Mouse (Mus musculus) heart, embryonic 16.5 days (tissue): ENCODE measurements around the gene Eif4e3. TPM values are rescaled to one million over a fixed set of nuclear protein-coding genes. Genes with fewer than 3 reads are reported as not detected.

ENCODE experiments used
- ATAC-seq: fragments of 200-750 bp; cut with Nextera tagmentation; replicated peaks from 2 replicates; pipeline ENCODE4 v1.8.0; 2017; ENCODE audit warnings: moderate number of reproducible peaks; ENCODE audit not compliant: insufficient read depth, low FRiP score; ENCODE audit errors: extremely low read depth
- H3K27ac ChIP-seq: fragments of 300-500 bp; sonication (generic); 2 replicates; pipeline ENCODE4 v1.5.1; 2014; ENCODE audit warnings: mild to moderate bottlenecking, low read length, control low read depth, moderate library complexity
- H3K27me3 ChIP-seq: fragments of 300-500 bp; sonication (generic); 2 replicates; pipeline ENCODE4 v1.6.1; 2014; ENCODE audit warnings: low read length, mixed read lengths; ENCODE audit not compliant: control insufficient read depth, insufficient read depth
- H3K36me3 ChIP-seq: fragments of 300-500 bp; sonication (generic); 2 replicates; pipeline ENCODE4 v1.6.1; 2014; ENCODE audit not compliant: control insufficient read depth, insufficient read depth
- H3K4me1 ChIP-seq: fragments of 300-500 bp; sonication (generic); 2 replicates; pipeline ENCODE4 v1.6.1; 2014; ENCODE audit warnings: low read length, mixed read lengths; ENCODE audit not compliant: control insufficient read depth, insufficient read depth
- H3K4me2 ChIP-seq: fragments of 300-500 bp; sonication (generic); 2 replicates; pipeline ENCODE4 v1.6.1; 2014; ENCODE audit warnings: low read depth, mild to moderate bottlenecking, control low read depth, low read length
- H3K4me3 ChIP-seq: fragments of 300-500 bp; sonication (generic); 2 replicates; pipeline ENCODE4 v1.5.1; 2014; ENCODE audit warnings: mild to moderate bottlenecking, control low read depth, low read length
- H3K9ac ChIP-seq: fragments of 300-500 bp; sonication (generic); 2 replicates; pipeline ENCODE4 v1.6.1; 2014; ENCODE audit warnings: low read length, control low read depth
- H3K9me3 ChIP-seq: fragments of 300-500 bp; sonication (generic); replicated peaks from 2 replicates; pipeline ENCODE4 v1.6.1; 2016; ENCODE audit warnings: low read length; ENCODE audit not compliant: control insufficient read depth
- WGBS: fragments of 180-500 bp; shearing (Covaris S2); extraction: QIAGEN DNeasy Blood & Tissue Kit; methylation state at CpG from one replicate; pipeline ENCODE4 v1.1.7; 2014; 5-methylcytosine and 5-hydroxymethylcytosine counted together
- polyA plus RNA-seq: library from polyadenylated mRNA; unstranded; fragments of >200 nt; fragmentation: Nextera tagmentation; extraction: Ambion mirVana; gene quantifications from 2 replicates; pipeline ENCODE4 v1.2.1, GENCODE M21; 2015

Eif4e3 gene
- polyA plus RNA-seq, 1 experiment from 2014 or later: 12.7 TPM

GRCm38 (mm10) chr6:99636121-99636520, 30.4 kb downstream of the Eif4e3 start:
- Histone ChIP-seq H3K9me3 (no peaks in the 10 kb centered on the region), H3K27me3 (no peaks in the 10 kb centered on the region), H3K4me3 (no peak overlapping the region), H3K9ac (no peak overlapping the region), H3K36me3 (peaks cover 3% of the 10 kb centered on the region), H3K4me1 (no peaks in the 10 kb centered on the region), H3K4me2 (no peak overlapping the region), H3K27ac (no peak overlapping the region)
- no peak for ATAC-seq
- WGBS: 67% methylated on average over 9 of the region's 9 CpGs

GRCm38 (mm10) chr6:99632121-99632980, 34.2 kb downstream of the Eif4e3 start:
- ATAC-seq: no peak
- Histone ChIP-seq H3K4me1 (no peaks in the 10 kb centered on the region), H3K9ac (no peak overlapping the region), H3K9me3 (no peaks in the 10 kb centered on the region), H3K36me3 (0 out of 2 replicates have a peak, but pooled peaks cover 3% of the 10 kb centered on the region), H3K4me3 (no peak overlapping the region), H3K4me2 (no peak overlapping the region), H3K27ac (no peak overlapping the region), H3K27me3 (no peaks in the 10 kb centered on the region)
- 70% methylated on average over 32 of the region's 32 CpGs for WGBS

GRCm38 (mm10) chr6:99631637-99632036, 34.9 kb downstream of the Eif4e3 start:
- Histone ChIP-seq H3K27me3 (no peaks in the 10 kb centered on the region), H3K9ac (no peak overlapping the region), H3K36me3 (0 out of 2 replicates have a peak, but pooled peaks cover 3% of the 10 kb centered on the region), H3K27ac (no peak overlapping the region), H3K9me3 (no peaks in the 10 kb centered on the region), H3K4me1 (no peaks in the 10 kb centered on the region), H3K4me2 (no peak overlapping the region), H3K4me3 (no peak overlapping the region)
- WGBS: 86% methylated on average over 5 of the region's 5 CpGs
- no peak for ATAC-seq

GRCm38 (mm10) chr6:99629726-99630458, 36.7 kb downstream of the Eif4e3 start:
- 85% methylated on average over 8 of the region's 8 CpGs for WGBS
- Histone ChIP-seq H3K4me1 (no peaks in the 10 kb centered on the region), H3K27ac (no peak overlapping the region), H3K4me2 (no peak overlapping the region), H3K27me3 (no peaks in the 10 kb centered on the region), H3K9ac (no peak overlapping the region), H3K36me3 (0 out of 2 replicates have a peak, but pooled peaks cover 3% of the 10 kb centered on the region), H3K9me3 (no peaks in the 10 kb centered on the region), H3K4me3 (no peak overlapping the region)
- ATAC-seq: no peak

- WGBS: 80% methylated on average over 2 of the region's 2 CpGs
- no peak for ATAC-seq
- H3K27ac ChIP-seq: no peak overlapping the region
- no peak overlapping the region for H3K9ac ChIP-seq
- no peaks in the 10 kb centered on the region for H3K4me1 ChIP-seq
- no peak overlapping the region for H3K4me2 ChIP-seq
- H3K36me3 ChIP-seq: 0 out of 2 replicates have a peak, but pooled peaks cover 3% of the 10 kb centered on the region
- H3K27me3 ChIP-seq: no peaks in the 10 kb centered on the region
- H3K9me3 ChIP-seq: no peaks in the 10 kb centered on the region
- H3K4me3 ChIP-seq: no peak overlapping the region
Observed at GRCm38 (mm10) chr6:99626347-99626746, 40.2 kb downstream of the Eif4e3 start.

- Histone ChIP-seq H3K4me3 (no peak overlapping the region), H3K9ac (no peak overlapping the region), H3K4me2 (no peak overlapping the region), H3K27me3 (no peaks in the 10 kb centered on the region), H3K36me3 (0 out of 2 replicates have a peak, but pooled peaks cover 3% of the 10 kb centered on the region), H3K27ac (no peak overlapping the region), H3K4me1 (no peaks in the 10 kb centered on the region), H3K9me3 (no peaks in the 10 kb centered on the region)
- no peak for ATAC-seq
- WGBS: 47% methylated on average over 7 of the region's 7 CpGs
Observed at GRCm38 (mm10) chr6:99625803-99626202, 40.8 kb downstream of the Eif4e3 start.

- Histone ChIP-seq H3K36me3 (0 out of 2 replicates have a peak, but pooled peaks cover 3% of the 10 kb centered on the region), H3K4me3 (no peak overlapping the region), H3K9ac (no peak overlapping the region), H3K4me1 (no peaks in the 10 kb centered on the region), H3K27ac (no peak overlapping the region), H3K4me2 (no peak overlapping the region), H3K27me3 (no peaks in the 10 kb centered on the region), H3K9me3 (no peaks in the 10 kb centered on the region)
- no peak for ATAC-seq
- WGBS: 68% methylated on average over 7 of the region's 7 CpGs
Observed at GRCm38 (mm10) chr6:99625306-99625705, 41.3 kb downstream of the Eif4e3 start.

GRCm38 (mm10) chr6:99624542-99624941, 42.0 kb downstream of the Eif4e3 start:
- Histone ChIP-seq H3K9ac (no peak overlapping the region), H3K4me2 (no peak overlapping the region), H3K9me3 (no peaks in the 10 kb centered on the region), H3K4me1 (peaks cover 2% of the 10 kb centered on the region; the same call in 1 of the 2 replicates), H3K4me3 (no peak overlapping the region), H3K36me3 (0 out of 2 replicates have a peak, but pooled peaks cover 3% of the 10 kb centered on the region), H3K27ac (no peak overlapping the region), H3K27me3 (no peaks in the 10 kb centered on the region)
- ATAC-seq: no peak
- 83% methylated on average over 3 of the region's 3 CpGs for WGBS

GRCm38 (mm10) chr6:99623641-99624040, 42.9 kb downstream of the Eif4e3 start:
- Histone ChIP-seq H3K9ac (no peak overlapping the region), H3K27me3 (no peaks in the 10 kb centered on the region), H3K4me1 (peaks cover 2% of the 10 kb centered on the region; the same call in 1 of the 2 replicates), H3K4me3 (no peak overlapping the region), H3K9me3 (no peaks in the 10 kb centered on the region), H3K4me2 (no peak overlapping the region), H3K36me3 (no peaks in the 10 kb centered on the region), H3K27ac (no peak overlapping the region)
- 23% methylated on average over 6 of the region's 6 CpGs for WGBS
- no peak for ATAC-seq
